In the genomic region with DNA sequence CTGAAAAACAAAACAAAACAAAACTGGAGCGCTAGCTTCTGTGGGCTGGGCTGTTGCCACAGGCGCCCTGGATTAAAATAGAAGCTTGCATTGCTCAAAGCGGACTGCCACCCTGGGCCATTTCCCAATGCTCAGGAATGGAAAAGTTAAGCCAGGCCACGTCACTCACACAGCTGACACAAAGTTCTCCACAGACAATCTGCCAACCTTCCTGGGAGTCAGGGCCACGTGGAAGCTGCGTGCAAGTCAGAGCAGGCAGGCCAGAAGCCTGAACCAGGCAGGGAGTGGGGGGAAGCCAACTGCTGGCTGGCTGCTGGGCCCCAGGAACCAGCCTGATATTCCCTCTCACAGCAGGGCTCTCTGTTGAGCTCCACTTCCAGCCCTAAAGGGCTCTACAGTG, we compare ENCODE assay signal across 10 mouse cellular contexts. TPM values are rescaled to one million over a fixed set of nuclear protein-coding genes. Genes with fewer than 3 reads are reported as not detected.
DNase-seq lines count a peak whose midpoint lies in the region; ATAC-seq and TF ChIP-seq lines count a peak whose summit lies in the region.
"Had no signal": no experiment of that assay in that cellular context is flagged by ENCODE, and none has a peak within 500 bp of the region (broad histone marks: within the 10 kb centered on the region; RNA-seq: fewer than 3 reads in every experiment).

No protein-coding gene starts in this region.

- H3K27me3 ChIP-seq in cerebellum, adult 2 months (ENCODE audit: control insufficient read depth, insufficient read depth, low read length), result no peaks in the 10 kb centered on the region
- H3K27me3 ChIP-seq in midbrain, embryonic 15.5 days (replicated peaks), result no peaks in the 10 kb centered on the region
- no peaks in the 10 kb centered on the region for H3K27me3 ChIP-seq in midbrain, embryonic 16.5 days (ENCODE audit: control insufficient read depth, insufficient read depth, low read depth, low read length)
- H3K27me3 ChIP-seq: limb, embryonic 12.5 days had no signal

- H3K9me3 ChIP-seq in midbrain, embryonic 15.5 days, result no peaks in the 10 kb centered on the region
- H3K9me3 ChIP-seq in midbrain, embryonic 16.5 days (replicated peaks; ENCODE audit: control insufficient read depth, low read length, poor library complexity, severe bottlenecking), result no peaks in the 10 kb centered on the region
- H3K9me3 ChIP-seq: limb, embryonic 12.5 days had no signal

- WGBS in cerebellum, adult 2 months, result 33% methylated on average over 6 of the region's 6 CpGs
- WGBS in midbrain, embryonic 15.5 days, result 60% methylated on average over 6 of the region's 6 CpGs
- WGBS in midbrain, embryonic 16.5 days, result 60% methylated on average over 6 of the region's 6 CpGs

- H3K27ac ChIP-seq in cerebellum, adult 2 months (ENCODE audit: insufficient read depth, low read length), result no peak overlapping the region
- H3K27ac ChIP-seq in midbrain, embryonic 15.5 days, result no peak overlapping the region
- H3K27ac ChIP-seq in midbrain, embryonic 16.5 days (ENCODE audit: low read length), result no peak overlapping the region
- H3K27ac ChIP-seq: limb, embryonic 12.5 days had no signal

- H3K4me2 ChIP-seq in midbrain, embryonic 15.5 days, result no peak overlapping the region
- no peak overlapping the region for H3K4me2 ChIP-seq in midbrain, embryonic 16.5 days (ENCODE audit: low read length)
- H3K4me2 ChIP-seq: limb, embryonic 12.5 days had no signal

- TF ChIP-seq POLR2A in cerebellum, adult 2 months (IDR thresholded peaks at IDR 0.05; ENCODE audit: borderline replicate concordance, insufficient read depth, low read length), result no peak

- H3K36me3 ChIP-seq in midbrain, embryonic 15.5 days (replicated peaks), result no peaks in the 10 kb centered on the region
- H3K36me3 ChIP-seq in midbrain, embryonic 16.5 days (ENCODE audit: control insufficient read depth, insufficient read depth, low read length), result no peaks in the 10 kb centered on the region
- H3K36me3 ChIP-seq: limb, embryonic 12.5 days had no signal

- H3K4me3 ChIP-seq in cerebellum, adult 2 months (replicated peaks; ENCODE audit: insufficient read depth, low read depth, low read length), result no peak overlapping the region
- H3K4me3 ChIP-seq in midbrain, embryonic 15.5 days, result no peak overlapping the region
- H3K4me3 ChIP-seq in midbrain, embryonic 16.5 days (ENCODE audit: low read depth, low read length), result no peak overlapping the region
- H3K4me3 ChIP-seq: limb, embryonic 12.5 days had no signal

- TF ChIP-seq CTCF in cerebellum, adult 2 months (IDR thresholded peaks at IDR 0.05; ENCODE audit: borderline replicate concordance, insufficient read depth, low read depth, low read length), result no peak

- DNase-seq in cerebellum, adult 2 months, result peak; percentile 17 to 34
- no peak for DNase-seq in cerebellum, postnatal 4 days (ENCODE audit: low spot score in 2 of 2)
- DNase-seq in 3134 (ENCODE audit: extremely low read depth, insufficient read length, low spot score), result peak; percentile 82
- DNase-seq in gastrocnemius, adult 18-20 months (ENCODE audit: low spot score), result peak; percentile 89
- peak; percentile 86 for DNase-seq in layer of hippocampus, adult 9-11 months
- no peak for DNase-seq in spleen, postnatal 14 days (ENCODE audit: low spot score in 2 of 2)
- DNase-seq: B cell, adult 2 months had no signal

- no peak for ATAC-seq in midbrain, embryonic 15.5 days (replicated peaks)
- ATAC-seq in midbrain, embryonic 16.5 days, result no peak

- H3K4me1 ChIP-seq in cerebellum, adult 2 months (ENCODE audit: control insufficient read depth, insufficient read depth, low read length), result no peaks in the 10 kb centered on the region
- no peaks in the 10 kb centered on the region for H3K4me1 ChIP-seq in midbrain, embryonic 15.5 days
- no peaks in the 10 kb centered on the region for H3K4me1 ChIP-seq in midbrain, embryonic 16.5 days (ENCODE audit: control insufficient read depth, insufficient read depth, low read length)
- H3K4me1 ChIP-seq: limb, embryonic 12.5 days had no signal

- H3K9ac ChIP-seq in midbrain, embryonic 15.5 days, result no peak overlapping the region
- H3K9ac ChIP-seq in midbrain, embryonic 16.5 days (ENCODE audit: low read depth, low read length), result no peak overlapping the region
- H3K9ac ChIP-seq: limb, embryonic 12.5 days had no signal

RNA-seq across cellular contexts. Expression of gene Serpina12, which starts 2.8 kb away (rescaled TPM):
- 0.05 TPM in 1 of 2 replicates, not detected in the other for polyA plus RNA-seq in cerebellum, adult 2 months (2012; rRNA removed)
- total RNA-seq in gastrocnemius, adult 18-20 months (2021), result not detected
- not detected in 2 replicates for polyA plus RNA-seq in midbrain, embryonic 15.5 days (2015; fragmentation: Nextera tagmentation; extraction: Ambion mirVana)
- not detected in 2 replicates for polyA plus RNA-seq in midbrain, embryonic 16.5 days (2015; fragmentation: Nextera tagmentation; extraction: Ambion mirVana)
- polyA plus RNA-seq: limb, embryonic 12.5 days had no signal

RNA-seq across cellular contexts. Expression of gene Serpina9, which starts 27.8 kb away (rescaled TPM):
- polyA plus RNA-seq in cerebellum, adult 2 months (2012; rRNA removed), result 1.8 TPM in 2 replicates
- not detected for total RNA-seq in gastrocnemius, adult 18-20 months (2021)
- polyA plus RNA-seq in midbrain, embryonic 15.5 days (2015; fragmentation: Nextera tagmentation; extraction: Ambion mirVana), result 0.05 TPM in 1 of 2 replicates, not detected in the other
- 0.05 TPM in 1 of 2 replicates, not detected in the other for polyA plus RNA-seq in midbrain, embryonic 16.5 days (2015; fragmentation: Nextera tagmentation; extraction: Ambion mirVana)
- polyA plus RNA-seq: limb, embryonic 12.5 days had no signal

RNA-seq across cellular contexts. Expression of gene Serpina11, which starts 51.6 kb away (rescaled TPM):
- polyA plus RNA-seq in cerebellum, adult 2 months (2012; rRNA removed), result 0.07 TPM in 1 of 2 replicates, not detected in the other
- not detected for total RNA-seq in gastrocnemius, adult 18-20 months (2021)
- not detected in 2 replicates for polyA plus RNA-seq in midbrain, embryonic 15.5 days (2015; fragmentation: Nextera tagmentation; extraction: Ambion mirVana)
- not detected in 2 replicates for polyA plus RNA-seq in midbrain, embryonic 16.5 days (2015; fragmentation: Nextera tagmentation; extraction: Ambion mirVana)
- polyA plus RNA-seq: limb, embryonic 12.5 days had no signal

RNA-seq across cellular contexts. Expression of gene Serpina5, which starts 59.5 kb away (rescaled TPM):
- not detected in 2 replicates for polyA plus RNA-seq in cerebellum, adult 2 months (2012; rRNA removed)
- not detected for total RNA-seq in gastrocnemius, adult 18-20 months (2021)
- polyA plus RNA-seq in midbrain, embryonic 15.5 days (2015; fragmentation: Nextera tagmentation; extraction: Ambion mirVana), result not detected in 2 replicates
- polyA plus RNA-seq in midbrain, embryonic 16.5 days (2015; fragmentation: Nextera tagmentation; extraction: Ambion mirVana), result not detected in 2 replicates
- polyA plus RNA-seq: limb, embryonic 12.5 days had no signal

Comparison
In these comparisons a context has a peak if more than half of its experiments do, and no peak if none do; other contexts are left out.
1. DNase-seq: peak in cerebellum, adult 2 months (2 of 2), 3134 (single experiment), gastrocnemius, adult 18-20 months (single experiment) and layer of hippocampus, adult 9-11 months (single experiment); none in cerebellum, postnatal 4 days (0 of 2) and spleen, postnatal 14 days (0 of 2).